Mouse (Mus musculus) NIH3T3 (cell line): ENCODE results near the gene Map2k5.

ENCODE experiments used
- DNase-seq: peaks from one replicate; pipeline ENCODE4 v3.0.0-alpha.2; 2012; ENCODE audit warnings: low read depth

Map2k5 gene

GRCm38 (mm10) chr9:63145249-63146125 lies 232.2 kb downstream of the Map2k5 start:
- no peak for DNase-seq

DNA sequence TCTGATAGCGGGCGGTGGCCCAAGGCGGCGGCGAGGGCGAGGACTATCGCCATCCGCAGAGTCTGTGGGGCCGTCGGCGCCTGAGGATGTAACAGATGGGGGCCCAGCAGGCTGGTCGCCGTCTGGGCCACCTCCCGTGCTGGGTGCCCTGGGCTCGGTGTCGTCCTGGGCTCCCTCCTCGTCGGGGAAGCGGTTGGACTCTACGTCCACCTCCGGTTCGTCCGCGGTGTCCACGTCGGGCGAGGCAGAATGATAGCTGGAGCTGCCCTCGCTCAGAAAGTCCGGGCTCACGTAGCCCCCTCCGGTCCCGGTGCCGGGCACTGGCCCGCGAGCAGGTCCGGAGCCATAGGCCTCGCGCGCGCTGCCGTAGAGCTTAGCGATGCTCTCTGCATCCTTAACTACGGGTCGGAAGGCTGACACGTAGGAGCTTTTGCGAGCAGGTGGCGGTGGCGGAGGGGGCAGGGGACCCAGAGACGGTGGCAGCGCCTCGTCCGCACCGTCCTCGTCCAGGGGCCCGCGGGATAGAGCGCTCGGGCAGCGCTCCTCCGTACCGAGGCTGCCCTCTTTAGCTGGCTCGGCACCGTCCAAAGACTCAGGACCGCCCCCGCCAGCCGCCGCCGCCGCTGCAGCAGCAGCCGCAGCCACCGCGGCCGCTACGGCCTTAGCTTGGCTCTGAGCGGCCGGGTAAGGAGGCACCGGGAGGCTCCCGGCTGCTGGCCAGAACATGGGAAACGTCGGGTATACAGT lies 233.0 kb downstream of the Map2k5 start:
- DNase-seq = no peak

DNA sequence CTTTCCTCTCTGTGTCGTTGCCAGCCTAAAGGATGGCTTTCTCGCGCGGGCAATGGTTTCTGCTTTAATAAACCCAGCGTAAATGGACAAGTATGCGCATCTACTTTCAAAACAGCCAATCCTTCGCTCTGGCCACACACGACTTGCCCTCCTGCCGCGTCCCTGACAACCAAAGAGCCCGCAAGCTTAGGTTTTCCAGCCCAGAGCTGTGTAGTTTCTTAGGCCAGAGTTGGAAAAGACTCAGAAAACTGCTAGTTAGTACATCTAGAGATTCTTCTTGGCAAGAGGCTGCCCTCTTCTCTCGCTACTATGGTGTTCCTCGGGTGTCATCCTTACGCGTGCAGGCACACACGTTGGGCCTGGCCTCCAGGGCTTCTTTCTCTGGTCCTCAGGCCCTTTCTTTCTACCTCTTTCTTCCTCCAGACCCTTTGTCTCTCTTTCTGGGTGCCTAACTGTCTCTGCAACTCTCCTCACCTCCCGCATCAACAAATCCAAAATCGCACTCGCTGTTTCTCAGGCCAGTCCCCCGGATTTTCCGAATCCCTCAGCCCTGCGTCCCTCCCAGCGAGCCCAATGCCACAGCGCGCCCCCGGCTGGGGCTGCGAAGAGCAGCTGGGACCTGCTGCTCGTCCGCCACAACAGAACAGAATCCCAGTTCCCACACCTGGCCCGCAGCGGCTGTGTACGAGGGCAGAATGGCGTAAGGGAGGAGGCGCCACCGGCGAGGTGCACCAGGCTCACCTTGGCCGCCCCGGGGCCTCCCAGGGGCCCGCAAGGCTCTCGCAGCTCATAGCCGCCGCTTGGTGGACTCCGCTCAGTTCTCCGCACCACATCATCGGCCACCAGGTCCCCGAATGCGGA lies 233.8 kb downstream of the Map2k5 start:
- DNase-seq = no peak

DNA sequence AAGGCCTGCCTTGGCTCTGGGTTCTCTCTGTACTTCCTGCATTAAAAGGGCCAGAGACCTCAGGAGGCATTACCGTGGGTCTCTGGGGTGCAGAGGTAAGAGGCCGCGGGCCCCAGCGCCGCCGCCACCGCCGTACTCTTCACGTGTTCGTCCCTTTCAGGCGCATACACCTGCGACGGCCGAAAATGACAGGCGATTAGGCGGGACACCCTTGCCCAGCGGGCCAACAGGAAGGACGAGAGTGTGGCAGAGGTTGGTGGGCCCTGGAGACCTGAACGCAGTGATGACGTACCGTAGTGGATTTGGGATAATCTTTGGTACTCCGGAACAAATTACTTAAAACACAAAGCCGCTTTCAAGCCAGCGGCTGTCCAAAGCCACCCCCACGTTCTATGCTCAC lies 234.5 kb downstream of the Map2k5 start:
- DNase-seq = no peak

DNA sequence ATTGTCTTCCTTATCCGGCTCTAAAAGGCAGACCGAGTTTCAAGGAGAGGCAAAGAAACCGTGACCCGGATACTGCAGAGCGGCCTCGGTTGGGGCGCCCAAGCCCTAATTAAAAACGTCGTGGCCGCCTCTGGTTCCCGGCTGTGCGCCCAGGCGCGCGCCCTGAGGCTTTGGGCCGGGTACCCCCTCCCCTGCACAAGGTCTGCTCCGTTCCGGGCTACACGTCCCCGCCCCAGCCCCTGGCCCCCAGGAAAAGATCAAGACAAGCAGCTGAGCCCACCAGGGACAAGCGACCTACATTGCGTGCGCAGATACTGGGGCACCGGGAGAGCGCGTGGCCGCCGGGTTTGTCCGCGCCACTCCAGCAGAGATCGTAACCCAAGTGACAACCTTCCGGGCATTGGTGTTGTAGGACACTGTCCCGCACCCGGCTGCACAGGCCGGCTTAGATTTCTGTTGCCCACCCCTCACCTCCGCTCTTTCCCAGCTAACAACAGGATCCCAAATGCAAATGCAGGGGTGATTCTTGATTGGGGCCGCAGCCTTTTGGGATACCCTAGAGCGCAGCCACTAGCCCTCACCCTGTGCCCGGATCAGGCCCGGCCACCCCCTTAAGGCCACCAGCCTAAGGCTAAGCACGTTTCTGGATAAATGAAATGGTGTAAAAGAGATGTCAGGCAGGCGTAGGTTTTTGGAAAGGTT lies 235.2 kb downstream of the Map2k5 start:
- DNase-seq = no peak

GRCm38 (mm10) chr9:63141641-63142334 lies 235.9 kb downstream of the Map2k5 start:
- no peak for DNase-seq

DNA sequence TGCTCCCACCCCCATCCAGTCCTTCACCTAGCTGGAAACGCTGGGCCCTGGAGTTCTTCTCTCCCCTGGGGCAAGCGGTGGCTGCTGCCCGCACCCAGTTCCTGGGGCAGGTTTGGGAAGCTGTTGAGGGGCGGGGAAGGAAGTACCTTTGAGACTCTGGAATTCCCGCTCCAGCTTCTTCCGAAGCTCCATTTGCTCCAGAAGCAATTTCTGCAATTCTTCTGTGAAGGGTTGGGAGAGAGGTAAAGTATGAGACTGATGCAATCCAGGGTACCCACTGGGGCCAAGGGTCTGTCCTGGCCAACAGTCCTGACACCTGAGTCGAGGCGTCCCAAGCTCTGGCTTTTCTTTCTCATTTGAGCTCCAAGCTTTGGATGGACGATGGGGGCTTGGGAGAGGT lies 237.5 kb downstream of the Map2k5 start:
- DNase-seq = no peak

- DNase-seq = no peak
Measured at GRCm38 (mm10) chr9:63139661-63140060, 238.0 kb downstream of the Map2k5 start.

- DNase-seq = no peak
Measured at GRCm38 (mm10) chr9:63138481-63138967, 239.2 kb downstream of the Map2k5 start.

DNA sequence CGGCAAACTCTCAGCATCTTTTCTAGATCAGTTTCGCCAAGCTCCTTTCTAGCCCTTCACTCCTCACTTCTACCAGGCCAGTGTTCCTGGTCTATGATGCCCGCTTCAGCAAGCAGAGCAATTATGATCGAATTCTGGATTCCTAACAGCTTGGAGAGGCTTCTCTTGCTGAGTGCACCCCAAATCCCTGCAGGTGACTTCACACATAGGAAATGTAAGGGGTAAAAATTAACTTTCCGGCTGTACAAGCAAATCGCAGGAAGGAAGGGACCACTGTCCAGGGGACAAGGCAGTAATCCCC lies 240.1 kb downstream of the Map2k5 start:
- DNase-seq = no peak

DNA sequence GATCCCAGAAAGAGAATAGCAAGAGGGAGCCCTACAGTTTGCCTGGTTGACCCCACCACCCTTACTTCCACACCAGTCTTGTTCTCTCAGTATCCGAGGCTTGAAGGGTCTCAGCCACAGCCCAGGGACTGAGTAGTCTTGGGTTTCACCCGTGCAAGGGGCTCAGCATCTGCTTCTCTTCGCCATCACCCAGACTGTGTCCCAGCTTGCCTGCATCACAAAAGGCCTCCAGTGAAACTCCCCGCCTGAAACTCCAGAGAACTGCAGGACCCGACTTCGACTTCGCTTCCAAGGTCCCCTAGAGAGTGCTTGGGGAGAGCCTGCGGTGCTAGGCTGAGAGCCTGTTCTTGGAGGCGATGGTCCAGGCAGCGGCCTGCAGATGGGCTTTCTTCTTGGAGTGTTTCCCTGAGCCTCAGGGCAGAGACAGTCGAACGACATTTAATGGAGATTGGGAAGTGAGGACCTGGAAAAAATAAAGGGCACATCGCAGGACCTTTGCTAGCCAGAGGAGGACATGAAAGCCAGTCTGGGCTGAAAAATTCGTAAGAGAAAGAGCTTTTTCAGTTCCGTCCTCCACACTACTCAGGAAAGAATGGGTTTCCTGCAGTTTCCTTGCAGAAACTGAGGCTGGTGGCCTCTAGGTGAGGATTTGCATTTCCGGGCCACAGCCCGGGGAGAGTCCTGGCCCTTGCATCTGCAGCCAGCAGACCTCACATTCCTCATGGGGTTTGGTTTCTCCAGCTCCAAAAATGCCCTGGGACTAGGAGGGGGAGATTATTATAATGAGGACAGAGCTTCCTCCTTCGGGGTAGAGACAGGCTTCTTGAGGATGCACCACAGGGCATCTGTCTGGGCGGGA lies 240.7 kb downstream of the Map2k5 start:
- no peak for DNase-seq

GRCm38 (mm10) chr9:63136241-63136640 lies 241.5 kb downstream of the Map2k5 start:
- DNase-seq = no peak

- DNase-seq = peak; percentile 76
Measured at GRCm38 (mm10) chr9:63135801-63136200, 241.9 kb downstream of the Map2k5 start.

DNA sequence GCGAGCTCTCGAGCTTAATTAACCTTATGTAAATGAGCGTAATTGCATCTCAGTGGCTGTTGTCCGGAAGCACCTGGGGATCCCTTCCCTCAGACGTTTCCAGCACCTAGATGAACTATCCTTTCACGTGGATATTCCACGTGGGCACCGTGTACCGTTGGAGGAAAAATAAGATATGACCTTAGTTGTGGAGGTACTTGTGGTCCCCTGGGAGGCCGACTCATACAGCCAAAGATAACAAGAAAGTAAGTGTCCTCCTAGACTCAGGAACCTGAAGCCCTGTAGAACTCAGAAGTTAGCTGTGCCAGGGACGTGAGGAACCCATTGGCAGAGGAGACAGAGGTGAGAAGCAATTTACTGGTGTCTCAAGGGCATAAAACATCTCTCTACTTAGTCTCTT lies 242.3 kb downstream of the Map2k5 start:
- DNase-seq = peak; percentile 18

DNA sequence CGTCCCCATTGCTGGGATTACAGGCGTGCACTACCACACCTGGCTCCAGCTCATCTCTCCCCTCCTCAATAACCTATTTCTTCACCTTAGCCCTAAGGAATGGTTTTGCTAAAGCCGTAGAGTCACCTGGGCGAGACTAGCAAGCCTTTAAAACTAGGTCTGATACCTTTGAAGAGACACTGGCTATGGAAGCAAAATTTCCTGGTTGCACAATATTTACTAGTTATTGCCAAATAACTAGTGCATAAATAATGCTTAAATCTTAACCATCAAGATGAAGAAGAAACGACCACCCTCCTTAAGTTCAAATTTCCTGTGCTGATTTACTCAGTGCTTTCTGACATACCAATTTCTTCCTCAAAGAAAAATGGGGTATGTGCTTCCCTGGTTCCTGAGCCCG lies 244.0 kb downstream of the Map2k5 start:
- DNase-seq = peak; percentile 23

- peak; percentile 94 for DNase-seq
Measured at GRCm38 (mm10) chr9:63132673-63133601, 244.8 kb downstream of the Map2k5 start.

DNA sequence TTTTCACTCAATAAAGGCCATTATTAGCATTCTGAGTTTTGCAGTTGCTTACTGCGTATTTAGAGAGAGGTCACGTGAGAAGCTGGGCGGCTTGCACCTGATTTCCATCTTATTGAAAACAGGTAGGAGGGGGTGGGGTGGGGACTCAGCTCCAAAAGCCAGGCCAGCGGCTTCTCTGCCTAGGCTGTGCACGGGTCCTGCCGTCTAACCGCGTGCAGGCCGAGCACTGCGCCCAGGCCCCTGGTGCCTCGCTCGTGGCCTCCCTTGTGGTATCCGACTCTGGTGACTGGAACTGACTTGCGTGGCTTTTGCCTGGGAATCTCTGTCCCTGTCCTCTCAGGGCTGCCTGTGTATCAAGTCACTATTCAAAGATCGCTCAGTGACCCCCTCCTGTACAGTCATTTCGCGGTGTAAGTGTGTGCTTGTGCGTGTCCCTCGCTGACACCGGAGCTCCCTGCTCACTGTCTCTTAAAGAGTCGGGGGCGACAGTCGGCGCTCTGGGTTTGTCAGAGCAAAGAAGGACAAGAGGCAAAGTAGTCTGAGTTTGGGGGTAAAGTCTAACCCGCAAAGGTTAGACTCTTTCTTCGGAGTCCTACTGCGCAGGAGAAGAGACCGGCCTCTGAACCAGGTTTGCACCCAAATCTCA lies 245.6 kb downstream of the Map2k5 start:
- DNase-seq = peak; percentile 12

DNA sequence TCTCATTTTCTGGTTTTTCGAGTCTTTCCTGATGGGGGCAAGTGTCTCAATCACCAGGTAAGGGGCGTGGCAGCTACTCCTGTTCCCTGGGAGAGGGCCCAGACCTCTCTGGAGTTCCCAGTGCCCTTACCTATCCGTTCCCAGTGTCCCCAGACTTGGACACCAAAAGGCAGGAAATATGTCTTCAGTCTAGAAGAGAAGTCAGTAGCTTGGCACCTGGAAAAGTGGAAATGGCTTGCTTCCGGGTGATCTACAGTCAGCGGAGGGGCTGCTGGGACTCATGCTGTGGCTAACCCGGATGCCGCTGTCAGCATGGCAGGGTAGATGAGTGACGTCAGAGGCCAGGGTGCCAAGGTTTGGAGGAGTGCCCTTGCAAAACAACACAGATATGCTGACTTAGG lies 248.1 kb downstream of the Map2k5 start:
- no peak for DNase-seq

DNA sequence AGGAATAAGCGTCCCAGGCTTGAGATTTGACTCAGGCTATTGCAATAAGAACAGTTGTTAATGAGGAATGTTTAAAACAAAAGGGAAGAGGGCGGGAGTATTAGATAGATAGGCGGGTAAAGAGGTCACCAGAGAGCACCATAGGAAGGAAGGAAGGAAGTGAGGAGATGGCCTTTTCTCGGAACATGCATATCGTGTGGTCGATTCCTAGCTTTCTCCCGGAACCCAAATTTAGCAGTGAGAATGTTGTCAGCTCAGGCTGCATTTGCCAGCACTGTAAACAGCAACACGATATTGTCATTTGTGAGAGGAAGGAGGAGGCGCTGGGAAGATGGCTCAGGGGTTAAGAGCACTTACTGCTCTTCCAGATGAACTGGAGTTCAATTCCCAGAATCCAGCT lies 253.2 kb downstream of the Map2k5 start:
- DNase-seq = no peak
